Mouse (Mus musculus): Measurements from ENCODE around the gene Dok7. TPM values are rescaled to one million over a fixed set of nuclear protein-coding genes. Genes with fewer than 3 reads are reported as not detected.
A peak's percentile ranks its signal among the peaks of the same experiment; 100 is the strongest.

Dok7 gene
- polyA plus RNA-seq, 1 experiment from 2014 or later = 0.43 TPM

DNA sequence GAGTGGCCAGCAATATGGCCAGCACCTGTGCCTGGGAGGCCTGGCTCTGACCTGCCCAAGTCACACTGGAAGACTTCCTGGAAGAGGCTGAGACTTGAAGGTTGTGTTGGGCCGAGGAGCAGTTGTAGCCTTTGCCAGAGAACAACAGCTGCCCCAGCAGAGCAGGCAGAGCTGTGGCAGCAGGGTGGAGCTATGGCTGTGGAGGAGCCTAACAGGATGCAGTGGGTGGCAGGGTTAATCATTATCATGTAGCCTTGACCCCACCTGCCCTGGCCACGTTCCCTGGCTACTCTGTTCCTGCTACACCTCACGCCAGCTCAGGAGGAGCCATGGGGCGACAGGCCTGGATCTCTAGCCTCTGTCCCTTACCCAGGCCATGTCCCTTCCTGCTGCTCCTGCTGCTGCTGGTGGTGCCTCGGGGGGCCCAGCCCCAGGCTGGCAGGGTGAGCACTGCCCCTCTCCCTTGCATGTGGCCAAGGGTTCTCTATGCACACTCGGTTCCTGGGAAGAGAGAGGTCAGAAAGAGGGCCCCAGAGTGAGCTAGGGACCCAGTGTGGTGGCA lies 15.2 kb upstream of the Dok7 start, which contains the start of gene Hgfac:
Gene Hgfac, plus strand, starts transcription at position 242 of the 562 bp plus-strand sequence.
- no peaks in the 10 kb centered on the region for H3K4me1 ChIP-seq (ENCODE audit: control insufficient read depth, insufficient read depth, low read length)
- ATAC-seq (replicated peaks; ENCODE audit: insufficient number of reproducible peaks, low FRiP score, low TSS enrichment, low read depth) (no peak), DNase-seq (ENCODE audit: low spot score) (no peak)
- WGBS = 62% methylated on average over 6 of the region's 6 CpGs
- H3K9me3 ChIP-seq (replicated peaks; ENCODE audit: control insufficient read depth, low read length) = no peaks in the 10 kb centered on the region
- no peaks in the 10 kb centered on the region; the same call in 1 of the 2 replicates for H3K27me3 ChIP-seq (ENCODE audit: control insufficient read depth, insufficient read depth, low read length)
- no peak within 1 kb of the TSS for H3K4me2 ChIP-seq (ENCODE audit: low read depth, low read length)
- no peak within 1 kb of the TSS for H3K27ac ChIP-seq (replicated peaks; ENCODE audit: low read depth, low read length)
- no peak within 1 kb of the TSS for H3K4me3 ChIP-seq (ENCODE audit: low read depth, low read length)
- no peak within 1 kb of the TSS for H3K9ac ChIP-seq (replicated peaks; ENCODE audit: low read length)
- H3K36me3 ChIP-seq (replicated peaks; ENCODE audit: control insufficient read depth, insufficient read depth, low read depth, low read length) = no peaks in the 10 kb centered on the region

DNA sequence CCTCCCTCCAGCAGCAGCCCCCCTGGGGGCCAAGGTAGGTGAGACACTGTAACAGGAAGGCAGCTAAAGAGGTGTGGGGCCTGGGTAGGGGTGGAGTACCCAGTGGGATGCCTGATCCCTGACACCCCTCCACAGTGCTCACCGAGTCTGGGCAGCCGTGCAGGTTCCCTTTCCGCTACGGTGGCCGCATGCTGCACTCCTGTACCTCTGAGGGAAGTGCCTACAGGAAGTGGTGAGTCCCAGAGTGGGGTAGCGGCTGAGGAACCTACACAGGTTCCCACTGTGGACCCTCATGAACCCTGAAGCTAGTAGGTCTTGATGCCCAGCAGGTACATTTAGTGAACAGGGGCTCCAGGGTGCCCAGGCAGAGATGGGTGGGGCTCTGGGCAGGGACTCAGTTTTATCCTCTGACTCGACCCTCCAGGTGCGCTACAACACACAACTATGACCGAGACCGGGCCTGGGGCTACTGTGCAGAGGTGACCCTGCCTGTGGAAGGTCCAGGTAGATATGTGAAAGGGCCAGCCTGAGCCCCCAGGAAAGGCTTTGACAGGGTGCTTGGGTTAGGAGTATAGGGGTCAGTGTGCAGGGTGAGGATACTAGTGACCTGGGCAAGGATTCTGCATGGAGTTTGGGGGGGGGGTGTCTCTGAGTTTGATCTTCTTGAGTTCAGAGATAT lies 14.0 kb upstream of the Dok7 start:
- H3K27ac ChIP-seq (replicated peaks; ENCODE audit: low read depth, low read length) = no peak overlapping the region
- H3K27me3 ChIP-seq (ENCODE audit: control insufficient read depth, insufficient read depth, low read length) = no peaks in the 10 kb centered on the region; the same call in 1 of the 2 replicates
- H3K4me1 ChIP-seq (ENCODE audit: control insufficient read depth, insufficient read depth, low read length) = no peaks in the 10 kb centered on the region
- no peak overlapping the region for H3K4me3 ChIP-seq (ENCODE audit: low read depth, low read length)
- ATAC-seq (replicated peaks; ENCODE audit: insufficient number of reproducible peaks, low FRiP score, low TSS enrichment, low read depth) (no peak), DNase-seq (ENCODE audit: low spot score) (no peak)
- no peak overlapping the region for H3K4me2 ChIP-seq (ENCODE audit: low read depth, low read length)
- H3K36me3 ChIP-seq (replicated peaks; ENCODE audit: control insufficient read depth, insufficient read depth, low read depth, low read length) = no peaks in the 10 kb centered on the region
- 70% methylated on average over 10 of the region's 10 CpGs for WGBS
- no peaks in the 10 kb centered on the region for H3K9me3 ChIP-seq (replicated peaks; ENCODE audit: control insufficient read depth, low read length)
- H3K9ac ChIP-seq (replicated peaks; ENCODE audit: low read length) = no peak overlapping the region

DNA sequence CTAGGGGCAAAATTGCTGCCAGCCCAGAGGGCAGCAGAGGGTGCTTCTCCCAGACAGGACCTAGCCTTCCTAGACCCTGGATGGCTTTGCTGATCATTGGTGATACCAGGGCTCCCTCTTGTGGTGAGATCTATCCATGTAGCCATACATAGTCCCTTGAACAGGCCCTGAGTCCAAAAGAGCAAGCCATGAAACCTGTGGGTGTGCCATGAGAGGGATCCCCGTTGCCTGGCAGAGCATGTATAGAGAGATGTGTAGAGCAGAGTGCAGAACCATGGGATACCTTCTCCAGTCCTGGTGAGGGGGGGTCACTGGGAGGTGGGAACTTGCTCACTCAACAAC lies 13.5 kb upstream of the Dok7 start:
- Histone ChIP-seq H3K27me3 (ENCODE audit: control insufficient read depth, insufficient read depth, low read length) (no peaks in the 10 kb centered on the region; the same call in 1 of the 2 replicates), H3K4me3 (ENCODE audit: low read depth, low read length) (no peak overlapping the region), H3K4me1 (ENCODE audit: control insufficient read depth, insufficient read depth, low read length) (no peaks in the 10 kb centered on the region), H3K9me3 (replicated peaks; ENCODE audit: control insufficient read depth, low read length) (no peaks in the 10 kb centered on the region), H3K4me2 (ENCODE audit: low read depth, low read length) (no peak overlapping the region), H3K27ac (replicated peaks; ENCODE audit: low read depth, low read length) (no peak overlapping the region), H3K36me3 (replicated peaks; ENCODE audit: control insufficient read depth, insufficient read depth, low read depth, low read length) (no peaks in the 10 kb centered on the region), H3K9ac (replicated peaks; ENCODE audit: low read length) (no peak overlapping the region)
- ATAC-seq (replicated peaks; ENCODE audit: insufficient number of reproducible peaks, low FRiP score, low TSS enrichment, low read depth) = no peak
- WGBS = 24% methylated on average over 1 of the region's 1 CpGs
- peak; percentile 90 for DNase-seq (ENCODE audit: low spot score)

DNA sequence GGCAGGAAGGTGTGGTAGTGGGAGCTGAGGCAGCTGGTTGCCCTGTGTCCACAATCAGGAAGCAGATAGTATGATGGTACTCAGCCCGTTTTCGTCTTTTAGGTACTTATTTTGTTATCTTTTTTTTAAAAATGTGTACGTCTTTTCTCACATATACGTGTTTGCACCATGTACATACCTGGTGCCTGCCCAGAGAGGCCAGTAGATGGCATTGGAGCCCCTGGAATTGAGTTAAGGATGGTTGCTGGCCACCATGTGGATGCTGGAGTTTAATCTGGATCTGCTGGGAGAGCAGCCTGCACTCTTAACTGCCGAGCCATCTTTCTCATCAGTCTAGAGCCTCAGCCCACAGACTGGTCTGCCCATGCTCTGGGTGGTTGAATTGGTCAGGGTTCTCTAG lies 6.0 kb upstream of the Dok7 start:
- Histone ChIP-seq H3K27me3 (ENCODE audit: control insufficient read depth, insufficient read depth, low read length) (no peaks in the 10 kb centered on the region), H3K9ac (replicated peaks; ENCODE audit: low read length) (no peak overlapping the region), H3K4me3 (ENCODE audit: low read depth, low read length) (no peak overlapping the region), H3K9me3 (replicated peaks; ENCODE audit: control insufficient read depth, low read length) (no peaks in the 10 kb centered on the region), H3K27ac (replicated peaks; ENCODE audit: low read depth, low read length) (no peak overlapping the region), H3K36me3 (replicated peaks; ENCODE audit: control insufficient read depth, insufficient read depth, low read depth, low read length) (no peaks in the 10 kb centered on the region), H3K4me1 (ENCODE audit: control insufficient read depth, insufficient read depth, low read length) (no peaks in the 10 kb centered on the region), H3K4me2 (ENCODE audit: low read depth, low read length) (no peak overlapping the region)
- no peak for ATAC-seq (replicated peaks; ENCODE audit: insufficient number of reproducible peaks, low FRiP score, low TSS enrichment, low read depth)
- no peak for DNase-seq (ENCODE audit: low spot score)
- 75% methylated on average over 5 of the region's 5 CpGs for WGBS

DNA sequence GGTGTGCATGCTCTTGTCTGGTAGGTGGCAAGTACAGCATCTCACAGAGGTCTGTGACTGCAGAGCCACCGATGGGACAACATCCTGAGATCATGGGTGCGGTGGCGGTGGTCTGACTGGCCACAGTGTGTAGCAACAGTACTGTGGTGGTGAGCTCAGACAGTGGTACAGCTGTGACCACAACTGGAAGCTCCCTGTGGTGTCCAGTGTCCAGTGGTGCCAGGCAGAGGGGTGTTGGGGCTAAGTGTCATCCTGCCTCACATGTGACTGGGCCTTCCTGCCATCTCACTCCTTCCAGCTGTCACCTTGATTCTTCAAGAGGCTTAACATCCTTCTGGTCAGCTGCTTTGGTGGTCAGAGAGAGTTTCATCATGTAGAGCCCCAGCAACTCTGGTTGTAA lies 1.9 kb upstream of the Dok7 start:
- no peak overlapping the region for H3K9ac ChIP-seq (replicated peaks; ENCODE audit: low read length)
- DNase-seq (ENCODE audit: low spot score) = no peak
- H3K4me3 ChIP-seq (ENCODE audit: low read depth, low read length) = no peak overlapping the region
- 95% methylated on average over 3 of the region's 3 CpGs for WGBS
- no peak overlapping the region for H3K4me2 ChIP-seq (ENCODE audit: low read depth, low read length)
- no peaks in the 10 kb centered on the region for H3K36me3 ChIP-seq (replicated peaks; ENCODE audit: control insufficient read depth, insufficient read depth, low read depth, low read length)
- no peak for ATAC-seq (replicated peaks; ENCODE audit: insufficient number of reproducible peaks, low FRiP score, low TSS enrichment, low read depth)
- H3K27me3 ChIP-seq (ENCODE audit: control insufficient read depth, insufficient read depth, low read length) = peaks cover 20% of the 10 kb centered on the region
- no peaks in the 10 kb centered on the region; the same call in 1 of the 2 replicates for H3K4me1 ChIP-seq (ENCODE audit: control insufficient read depth, insufficient read depth, low read length)
- no peaks in the 10 kb centered on the region for H3K9me3 ChIP-seq (replicated peaks; ENCODE audit: control insufficient read depth, low read length)
- H3K27ac ChIP-seq (replicated peaks; ENCODE audit: low read depth, low read length) = no peak overlapping the region

DNA sequence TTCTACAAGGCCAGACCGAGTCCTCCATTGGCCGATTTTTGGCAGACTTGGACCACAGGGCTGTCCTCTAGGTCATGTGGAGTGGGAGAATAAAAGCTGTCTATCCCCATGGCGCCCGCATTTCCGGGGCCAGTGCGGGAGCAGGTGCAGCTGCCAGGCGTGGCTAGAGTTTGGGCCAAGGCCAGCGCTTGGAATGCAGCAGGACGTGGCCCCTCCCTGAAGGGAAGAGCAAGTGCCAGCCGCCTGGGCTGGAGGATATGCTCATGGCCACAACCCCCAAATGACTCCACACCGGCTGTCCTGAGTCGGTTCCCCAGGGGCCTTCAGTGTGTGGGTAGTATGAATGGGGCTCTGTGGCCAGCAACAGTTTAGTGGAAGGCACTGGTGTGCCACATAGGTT lies 1.5 kb upstream of the Dok7 start:
- DNase-seq (ENCODE audit: low spot score) (no peak), ATAC-seq (replicated peaks; ENCODE audit: insufficient number of reproducible peaks, low FRiP score, low TSS enrichment, low read depth) (no peak)
- Histone ChIP-seq H3K4me1 (ENCODE audit: control insufficient read depth, insufficient read depth, low read length) (no peaks in the 10 kb centered on the region; the same call in 1 of the 2 replicates), H3K9ac (replicated peaks; ENCODE audit: low read length) (no peak overlapping the region), H3K9me3 (replicated peaks; ENCODE audit: control insufficient read depth, low read length) (no peaks in the 10 kb centered on the region), H3K36me3 (replicated peaks; ENCODE audit: control insufficient read depth, insufficient read depth, low read depth, low read length) (no peaks in the 10 kb centered on the region), H3K27ac (replicated peaks; ENCODE audit: low read depth, low read length) (no peak overlapping the region), H3K4me3 (ENCODE audit: low read depth, low read length) (no peak overlapping the region), H3K27me3 (ENCODE audit: control insufficient read depth, insufficient read depth, low read length) (peaks cover 20% of the 10 kb centered on the region), H3K4me2 (ENCODE audit: low read depth, low read length) (no peak overlapping the region)
- WGBS = 78% methylated on average over 12 of the region's 12 CpGs

DNA sequence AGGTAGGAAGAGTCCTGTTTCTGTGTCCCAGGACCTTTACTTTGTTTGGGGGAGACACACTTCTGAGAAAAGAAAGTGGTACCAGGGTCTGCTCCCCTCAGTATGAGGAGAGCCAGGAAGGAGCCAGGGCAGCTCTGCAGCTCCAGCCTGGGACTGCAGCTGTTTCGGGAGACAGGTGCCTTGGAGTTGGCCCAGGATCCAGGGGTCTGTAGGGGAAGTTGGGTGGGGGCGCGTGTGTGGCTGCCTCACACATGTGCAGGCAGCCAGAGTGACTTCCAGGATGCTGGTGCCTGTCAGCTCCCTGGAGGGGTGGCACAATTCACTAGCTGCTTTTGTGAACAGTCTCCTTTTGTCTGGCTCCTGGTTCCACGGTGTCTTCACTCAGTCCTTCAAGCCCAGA lies 1.0 kb downstream of the Dok7 start:
- no peak overlapping the region for H3K27ac ChIP-seq (replicated peaks; ENCODE audit: low read depth, low read length)
- no peaks in the 10 kb centered on the region for H3K36me3 ChIP-seq (replicated peaks; ENCODE audit: control insufficient read depth, insufficient read depth, low read depth, low read length)
- no peaks in the 10 kb centered on the region for H3K9me3 ChIP-seq (replicated peaks; ENCODE audit: control insufficient read depth, low read length)
- no peak for DNase-seq (ENCODE audit: low spot score)
- H3K9ac ChIP-seq (replicated peaks; ENCODE audit: low read length) = no peak overlapping the region
- peak overlapping the region; percentile 98; the same call in 1 of the 2 replicates for H3K4me2 ChIP-seq (ENCODE audit: low read depth, low read length)
- H3K27me3 ChIP-seq (ENCODE audit: control insufficient read depth, insufficient read depth, low read length) = peaks cover 20% of the 10 kb centered on the region
- no peak for ATAC-seq (replicated peaks; ENCODE audit: insufficient number of reproducible peaks, low FRiP score, low TSS enrichment, low read depth)
- 28% methylated on average over 4 of the region's 4 CpGs for WGBS
- peak overlapping the region; percentile 60; the same call in 1 of the 2 replicates for H3K4me3 ChIP-seq (ENCODE audit: low read depth, low read length)
- no peaks in the 10 kb centered on the region; the same call in 1 of the 2 replicates for H3K4me1 ChIP-seq (ENCODE audit: control insufficient read depth, insufficient read depth, low read length)

DNA sequence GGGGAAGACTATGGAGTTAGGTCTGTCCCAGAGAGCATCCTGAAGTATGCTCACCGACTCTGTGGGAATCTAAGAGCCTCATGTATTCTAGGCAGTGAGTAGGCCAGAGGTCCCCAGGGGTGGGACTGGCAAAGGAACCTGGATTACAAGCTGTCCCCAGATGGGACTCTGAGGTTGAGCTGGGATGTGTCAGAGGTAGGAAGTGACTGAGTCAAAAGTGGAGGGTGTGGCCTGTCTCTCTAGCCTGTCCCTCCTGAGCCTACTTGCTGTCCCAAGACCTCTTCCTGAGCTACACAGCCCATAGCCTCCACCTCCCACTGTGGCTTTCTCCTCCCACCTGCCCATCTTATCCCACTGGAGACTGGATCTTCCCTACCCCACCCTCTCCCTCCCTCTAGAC lies 1.6 kb downstream of the Dok7 start:
- DNase-seq (ENCODE audit: low spot score) = no peak
- H3K4me3 ChIP-seq (ENCODE audit: low read depth, low read length) = no peak overlapping the region
- H3K27ac ChIP-seq (replicated peaks; ENCODE audit: low read depth, low read length) = no peak overlapping the region
- peaks cover 20% of the 10 kb centered on the region for H3K27me3 ChIP-seq (ENCODE audit: control insufficient read depth, insufficient read depth, low read length)
- 70% methylated on average over 1 of the region's 1 CpGs for WGBS
- no peaks in the 10 kb centered on the region for H3K9me3 ChIP-seq (replicated peaks; ENCODE audit: control insufficient read depth, low read length)
- no peak for ATAC-seq (replicated peaks; ENCODE audit: insufficient number of reproducible peaks, low FRiP score, low TSS enrichment, low read depth)
- no peak overlapping the region for H3K4me2 ChIP-seq (ENCODE audit: low read depth, low read length)
- no peaks in the 10 kb centered on the region; the same call in 1 of the 2 replicates for H3K4me1 ChIP-seq (ENCODE audit: control insufficient read depth, insufficient read depth, low read length)
- H3K9ac ChIP-seq (replicated peaks; ENCODE audit: low read length) = no peak overlapping the region
- H3K36me3 ChIP-seq (replicated peaks; ENCODE audit: control insufficient read depth, insufficient read depth, low read depth, low read length) = no peaks in the 10 kb centered on the region
